Mouse (Mus musculus) limb, embryonic 11.5 days (tissue): ENCODE measurements around the gene Ric1. TPM values are rescaled to one million over a fixed set of nuclear protein-coding genes. Genes with fewer than 3 reads are reported as not detected.

Experiments used
- ATAC-seq: fragments of 200-750 bp; cut with Nextera tagmentation; 2 replicates; pipeline ENCODE4 v1.8.0; 2017; ENCODE audit warnings: low read depth; ENCODE audit not compliant: insufficient number of reproducible peaks, low FRiP score, low TSS enrichment
- DNase-seq: peaks from one replicate; pipeline ENCODE4 v3.0.0-alpha.2; 2015; ENCODE audit warnings: low spot score
- H3K27ac ChIP-seq: fragments of 300-500 bp; sonication (generic); replicated peaks from 2 replicates; pipeline ENCODE4 v1.5.1; 2014; ENCODE audit warnings: low read depth, mild to moderate bottlenecking, low read length
- H3K27me3 ChIP-seq: fragments of 300-500 bp; sonication (generic); 2 replicates; pipeline ENCODE4 v1.6.1; 2014; ENCODE audit warnings: mild to moderate bottlenecking, low read length, mixed read lengths; ENCODE audit not compliant: control insufficient read depth, insufficient read depth
- H3K36me3 ChIP-seq: fragments of 300-500 bp; sonication (generic); 2 replicates; pipeline ENCODE4 v1.6.1; 2014; ENCODE audit warnings: mild to moderate bottlenecking, low read length, moderate library complexity, mixed read lengths; ENCODE audit not compliant: control insufficient read depth, insufficient read depth
- H3K4me1 ChIP-seq: fragments of 300-500 bp; sonication (generic); 2 replicates; pipeline ENCODE4 v1.6.1; 2014; ENCODE audit warnings: low read length, mixed read lengths; ENCODE audit not compliant: control insufficient read depth, insufficient read depth
- H3K4me2 ChIP-seq: fragments of 300-500 bp; sonication (generic); 2 replicates; pipeline ENCODE4 v1.6.1; 2014; ENCODE audit warnings: low read depth, mild to moderate bottlenecking, moderate library complexity; ENCODE audit not compliant: severe bottlenecking
- H3K4me3 ChIP-seq: fragments of 300-500 bp; sonication (generic); 2 replicates; pipeline ENCODE4 v1.5.1; 2014; ENCODE audit warnings: low read depth, low read length
- H3K9ac ChIP-seq: fragments of 300-500 bp; sonication (generic); 2 replicates; pipeline ENCODE4 v1.6.1; 2014; ENCODE audit warnings: mild to moderate bottlenecking, low read length
- H3K9me3 ChIP-seq: fragments of 300-500 bp; sonication (generic); 2 replicates; pipeline ENCODE4 v1.6.1; 2016; ENCODE audit warnings: low read length; ENCODE audit not compliant: control insufficient read depth
- WGBS: fragments of 180-500 bp; shearing (Covaris S2); extraction: QIAGEN DNeasy Blood & Tissue Kit; methylation state at CpG from one replicate; pipeline ENCODE4 v1.1.7; 2014; 5-methylcytosine and 5-hydroxymethylcytosine counted together
- polyA plus RNA-seq: library from polyadenylated mRNA; unstranded; fragments of >200 nt; fragmentation: Nextera tagmentation; extraction: Ambion mirVana; gene quantifications from 2 replicates; pipeline ENCODE4 v1.2.1, GENCODE M21; 2014

Ric1 gene
- polyA plus RNA-seq, 1 experiment from 2014 or later, result 21.9 TPM

DNA sequence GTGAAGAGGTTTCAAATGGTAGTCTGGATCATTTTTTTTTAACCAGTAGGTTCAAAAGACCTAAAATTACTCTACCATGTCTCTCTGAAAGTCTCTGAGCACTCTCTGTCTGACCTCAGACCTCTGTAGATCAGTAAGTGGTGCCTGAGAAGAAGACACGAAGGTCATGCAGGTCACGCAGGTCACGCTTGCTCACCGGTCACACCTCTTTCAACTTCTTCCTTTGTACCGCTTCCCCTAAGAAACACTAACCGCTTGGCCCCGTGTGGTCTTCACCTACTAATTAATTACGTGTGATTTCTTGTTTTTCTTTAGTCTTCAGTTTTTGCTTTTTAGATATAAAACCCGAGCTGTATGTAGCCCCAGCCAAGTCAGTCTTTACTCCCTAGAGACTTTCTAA lies 30.6 kb upstream of the Ric1 start:
- no peak for ATAC-seq

DNA sequence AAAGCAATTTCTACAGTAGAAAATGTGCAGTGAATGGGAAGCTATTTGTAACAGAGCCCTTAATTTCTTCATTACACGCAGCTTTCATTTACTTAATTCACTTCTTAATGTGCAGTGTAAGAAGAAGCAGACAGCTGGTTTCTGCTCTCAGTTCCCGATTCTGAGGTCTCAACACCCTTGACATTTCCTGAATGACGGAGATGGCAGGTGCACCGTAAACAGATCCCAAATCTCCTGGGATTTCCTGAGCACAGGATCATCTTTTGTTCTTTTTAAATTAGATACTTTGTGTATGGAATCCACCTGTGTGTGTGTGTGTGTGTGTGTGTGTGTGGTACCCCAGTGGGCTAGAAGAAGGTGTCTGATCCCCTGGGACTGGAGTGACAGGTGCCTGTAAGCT lies 27.6 kb upstream of the Ric1 start:
- no peak overlapping the region for H3K27ac ChIP-seq
- no peak overlapping the region for H3K4me2 ChIP-seq
- ATAC-seq (no peak), DNase-seq (no peak)
- H3K4me3 ChIP-seq, result no peak overlapping the region
- no peak overlapping the region for H3K9ac ChIP-seq
- H3K36me3 ChIP-seq, result no peaks in the 10 kb centered on the region
- WGBS, result 91% methylated on average over 4 of the region's 4 CpGs
- H3K4me1 ChIP-seq, result no peaks in the 10 kb centered on the region
- H3K9me3 ChIP-seq, result no peaks in the 10 kb centered on the region
- no peaks in the 10 kb centered on the region for H3K27me3 ChIP-seq

More for the DNA sequence above, 30.6 kb upstream of the Ric1 start:
- Histone ChIP-seq H3K27ac (no peak overlapping the region), H3K4me2 (no peak overlapping the region), H3K4me3 (no peak overlapping the region), H3K36me3 (no peaks in the 10 kb centered on the region), H3K9me3 (no peaks in the 10 kb centered on the region), H3K4me1 (no peaks in the 10 kb centered on the region), H3K27me3 (no peaks in the 10 kb centered on the region), H3K9ac (no peak overlapping the region)
- WGBS, result 64% methylated on average over 9 of the region's 9 CpGs
- no peak for DNase-seq

DNA sequence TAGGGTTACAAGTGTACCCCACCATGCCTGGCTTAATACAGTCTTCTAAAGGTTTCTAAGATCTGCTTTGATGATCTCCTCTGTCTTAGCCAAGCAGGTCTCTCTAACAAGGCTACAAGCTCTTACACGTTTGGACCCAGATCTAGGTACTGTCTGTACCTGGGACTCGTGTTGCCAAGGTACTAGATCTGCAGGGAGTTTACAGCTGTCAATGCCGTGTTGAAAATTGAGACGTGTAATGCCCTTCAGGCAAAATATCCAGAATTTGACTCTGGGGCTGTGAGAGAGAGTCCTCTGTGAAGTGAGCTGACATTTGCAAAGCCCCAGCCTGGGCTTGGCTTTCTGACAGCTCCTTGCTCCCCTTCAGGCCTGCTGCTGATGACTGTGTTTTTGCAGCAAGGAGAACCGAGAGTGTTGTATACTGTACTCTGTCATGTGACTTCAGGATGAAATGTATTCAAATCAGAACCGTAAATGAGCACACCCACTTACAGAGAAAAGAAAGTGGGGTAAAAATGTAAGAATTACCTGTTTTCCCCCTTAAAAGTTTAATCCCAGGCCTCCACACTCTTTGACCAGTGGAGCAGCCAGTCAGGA lies 26.0 kb upstream of the Ric1 start:
- 69% methylated on average over 6 of the region's 6 CpGs for WGBS
- H3K9ac ChIP-seq, result no peak overlapping the region
- no peak for DNase-seq

DNA sequence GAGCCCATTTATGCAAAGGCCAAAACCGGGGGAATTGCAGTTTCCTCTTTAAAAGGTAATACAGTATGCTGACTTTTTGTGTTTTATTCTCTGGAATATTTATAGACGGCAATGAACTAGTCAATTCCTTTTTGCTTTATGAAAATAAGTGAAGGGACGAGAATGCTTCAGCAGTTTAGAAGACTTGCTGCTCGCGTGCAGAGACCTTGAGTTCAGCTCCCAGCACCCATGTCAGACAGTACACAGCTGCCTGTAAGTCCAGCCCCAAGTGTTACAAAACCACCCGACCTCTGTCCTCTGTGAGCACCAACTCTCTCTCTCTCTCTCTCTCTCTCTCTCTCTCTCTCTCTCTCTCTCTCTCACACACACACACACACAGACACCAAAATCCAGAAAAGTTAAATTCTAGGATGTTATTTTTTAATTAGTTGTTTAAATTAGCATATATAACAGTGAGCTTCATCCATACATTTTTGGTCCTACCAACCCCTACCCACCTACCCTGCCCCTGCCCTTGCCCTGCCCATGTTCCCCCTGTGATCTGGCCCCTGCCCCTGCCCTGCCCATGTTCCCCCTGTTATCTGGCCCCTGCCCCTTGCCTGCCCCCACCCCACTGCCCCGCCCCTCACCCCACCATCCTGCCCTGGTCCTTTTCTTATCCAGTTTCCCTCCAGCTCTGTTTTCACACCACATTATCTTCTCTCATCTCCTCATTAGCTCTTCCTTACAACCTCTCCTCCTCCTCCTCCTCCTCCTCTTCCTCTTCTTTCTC lies 25.1 kb upstream of the Ric1 start:
- Histone ChIP-seq H3K36me3 (no peaks in the 10 kb centered on the region), H3K27me3 (no peaks in the 10 kb centered on the region), H3K9ac (no peak overlapping the region), H3K4me3 (no peak overlapping the region), H3K4me2 (no peak overlapping the region), H3K27ac (no peak overlapping the region), H3K4me1 (no peaks in the 10 kb centered on the region), H3K9me3 (no peaks in the 10 kb centered on the region)
- ATAC-seq, result no peak
- DNase-seq, result no peak
- 78% methylated on average over 7 of the region's 7 CpGs for WGBS

More for the DNA sequence above, 26.0 kb upstream of the Ric1 start:
- Histone ChIP-seq H3K4me1 (no peaks in the 10 kb centered on the region), H3K9me3 (no peaks in the 10 kb centered on the region), H3K4me2 (no peak overlapping the region), H3K36me3 (no peaks in the 10 kb centered on the region), H3K27ac (no peak overlapping the region), H3K4me3 (no peak overlapping the region), H3K27me3 (no peaks in the 10 kb centered on the region)
- no peak for ATAC-seq

DNA sequence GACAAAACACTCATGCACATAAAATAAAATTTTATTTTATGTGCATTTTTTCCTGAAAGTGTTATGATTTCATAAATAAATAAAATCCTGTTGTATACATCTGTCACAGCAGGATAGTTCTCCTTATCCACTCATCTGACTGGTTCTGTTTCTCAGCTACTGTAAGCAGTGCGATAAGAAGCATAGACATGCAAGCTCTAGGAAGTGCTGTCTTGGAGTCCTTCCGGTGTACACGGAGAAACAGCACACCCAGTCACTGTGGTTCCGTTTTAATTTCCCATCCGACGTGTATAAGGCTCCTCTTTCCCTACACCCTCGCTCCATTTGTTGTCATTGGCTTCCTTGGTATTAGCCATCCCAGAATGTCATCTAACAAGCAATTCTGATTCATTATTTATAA lies 24.2 kb upstream of the Ric1 start:
- Histone ChIP-seq H3K27me3 (no peaks in the 10 kb centered on the region), H3K9ac (no peak overlapping the region), H3K27ac (no peak overlapping the region), H3K36me3 (no peaks in the 10 kb centered on the region), H3K4me1 (no peaks in the 10 kb centered on the region), H3K4me3 (no peak overlapping the region), H3K4me2 (no peak overlapping the region), H3K9me3 (no peaks in the 10 kb centered on the region)
- DNase-seq (no peak), ATAC-seq (no peak)
- 88% methylated on average over 7 of the region's 7 CpGs for WGBS

DNA sequence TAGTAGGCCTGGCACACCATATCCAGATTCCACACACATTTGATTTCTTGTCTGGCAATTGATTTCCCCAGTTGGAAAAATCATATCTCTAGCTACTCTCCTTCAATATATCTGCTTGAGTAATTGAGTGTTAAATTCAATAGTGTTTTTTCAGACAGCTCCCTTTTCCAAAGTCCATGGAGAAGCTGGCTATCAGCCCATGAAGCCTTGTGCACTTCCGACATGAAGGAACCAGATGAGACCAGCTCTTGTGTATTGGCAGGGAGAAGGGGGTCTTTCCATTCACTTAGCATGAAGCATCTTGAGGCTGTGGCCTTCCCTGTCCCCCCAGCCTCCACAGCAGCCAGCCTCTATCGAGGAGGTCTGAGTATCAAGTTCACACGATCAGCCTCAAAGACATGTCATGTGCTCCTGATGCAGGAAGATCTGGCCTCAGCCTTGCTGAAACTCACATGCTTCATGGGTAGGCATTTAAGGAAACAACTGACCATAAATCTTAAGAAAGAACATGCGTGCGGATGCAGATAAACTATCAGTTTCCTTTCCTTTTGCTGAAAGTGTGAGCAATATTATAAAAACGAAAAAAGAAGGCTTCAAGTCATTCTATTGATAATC lies 23.1 kb upstream of the Ric1 start:
- H3K4me2 ChIP-seq, result no peak overlapping the region
- H3K9ac ChIP-seq, result no peak overlapping the region
- H3K4me1 ChIP-seq, result no peaks in the 10 kb centered on the region
- H3K27ac ChIP-seq, result no peak overlapping the region
- 79% methylated on average over 6 of the region's 6 CpGs for WGBS
- no peaks in the 10 kb centered on the region for H3K27me3 ChIP-seq
- no peaks in the 10 kb centered on the region for H3K9me3 ChIP-seq
- DNase-seq, result no peak
- H3K36me3 ChIP-seq, result no peaks in the 10 kb centered on the region
- no peak for ATAC-seq
- no peak overlapping the region for H3K4me3 ChIP-seq

DNA sequence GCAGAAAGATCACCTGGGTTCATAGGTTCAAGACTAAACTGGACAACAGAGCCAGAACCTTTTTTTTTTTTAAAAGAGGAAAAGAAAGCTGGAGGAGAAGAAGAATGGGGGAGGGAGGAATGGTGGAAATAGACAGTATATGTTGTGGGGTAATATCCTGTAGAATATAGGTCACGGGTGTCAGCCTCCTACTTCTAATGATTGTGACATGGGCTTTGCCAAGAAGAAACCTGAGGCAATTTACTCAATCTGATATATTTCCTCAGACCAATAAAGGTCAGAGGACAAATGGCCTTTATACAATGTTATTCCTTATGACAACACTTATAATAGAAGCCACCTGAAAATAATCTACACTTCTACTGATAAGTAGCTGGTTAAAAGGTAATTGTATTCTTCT lies 21.7 kb upstream of the Ric1 start:
- no peak for DNase-seq
- no peaks in the 10 kb centered on the region for H3K27me3 ChIP-seq
- no peaks in the 10 kb centered on the region for H3K4me1 ChIP-seq
- no peak overlapping the region for H3K27ac ChIP-seq
- H3K9ac ChIP-seq, result no peak overlapping the region
- no peaks in the 10 kb centered on the region for H3K9me3 ChIP-seq
- 86% methylated on average over 1 of the region's 1 CpGs for WGBS
- H3K36me3 ChIP-seq, result no peaks in the 10 kb centered on the region
- ATAC-seq, result no peak
- no peak overlapping the region for H3K4me3 ChIP-seq
- H3K4me2 ChIP-seq, result no peak overlapping the region

DNA sequence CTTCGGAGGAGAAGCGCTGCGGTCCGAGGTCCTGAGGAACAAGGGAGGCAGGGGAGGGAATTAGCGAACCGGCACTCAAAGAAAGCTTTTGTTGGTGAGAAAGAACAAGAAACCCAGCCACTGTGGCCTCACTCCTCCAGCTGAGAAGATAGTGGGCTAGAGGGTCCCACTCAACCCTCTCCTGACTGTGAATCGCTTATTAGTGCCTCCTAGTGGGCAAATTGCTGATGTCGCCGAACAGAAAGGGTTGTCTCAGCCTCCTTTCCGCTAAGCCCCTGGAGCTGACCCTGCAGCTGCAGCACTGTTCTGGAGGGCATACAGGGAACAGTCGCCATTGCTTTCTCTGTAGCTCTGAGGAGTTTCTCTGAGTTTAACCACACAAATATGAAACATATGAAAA lies 21.0 kb upstream of the Ric1 start:
- Histone ChIP-seq H3K27me3 (no peaks in the 10 kb centered on the region), H3K4me2 (no peak overlapping the region), H3K27ac (no peak overlapping the region), H3K9me3 (no peaks in the 10 kb centered on the region), H3K36me3 (no peaks in the 10 kb centered on the region), H3K4me3 (no peak overlapping the region), H3K9ac (no peak overlapping the region), H3K4me1 (no peaks in the 10 kb centered on the region)
- DNase-seq (peak; percentile 48), ATAC-seq (no peak)
- WGBS, result 54% methylated on average over 11 of the region's 11 CpGs
